Mouse (Mus musculus) myocyte (in vitro differentiated cells): ENCODE results near the gene Cpxm2.

Source experiments
- CEBPB ChIP-seq: IDR thresholded peaks from 2 replicates; pipeline ENCODE4 v1.6.1; 2011; ENCODE audit warnings: mild to moderate bottlenecking, moderate library complexity; ENCODE audit not compliant: poor library complexity, insufficient read depth, severe bottlenecking
- E2F4 ChIP-seq: IDR thresholded peaks from one replicate; pipeline ENCODE4 v1.6.1; 2011; ENCODE audit warnings: mild to moderate bottlenecking, control low read depth, moderate library complexity; ENCODE audit not compliant: insufficient read depth
- MAX ChIP-seq: IDR thresholded peaks from one replicate; pipeline ENCODE4 v1.6.1; 2011; ENCODE audit warnings: low read depth, mild to moderate bottlenecking, control low read depth
- MYOD1 ChIP-seq, 3 experiments: IDR thresholded peaks; one replicate each; pipeline ENCODE4 v1.6.1; 2011; ENCODE audit warnings: control low read depth in 2 of 3, low read depth in 2 of 3, mild to moderate bottlenecking in 2 of 3, moderate library complexity in 1 of 3; ENCODE audit not compliant: insufficient read length in 2 of 3, control insufficient read depth in 1 of 3
- MYOG ChIP-seq, 3 experiments: IDR thresholded peaks; one replicate each; pipeline ENCODE4 v1.6.1; 2011; ENCODE audit warnings: control low read depth in 2 of 3, low read depth in 2 of 3, mild to moderate bottlenecking in 2 of 3; ENCODE audit not compliant: insufficient read length in 2 of 3, control insufficient read depth in 1 of 3, insufficient read depth in 1 of 3
- POLR2A ChIP-seq: IDR thresholded peaks from one replicate; pipeline ENCODE4 v1.6.1; 2011; ENCODE audit warnings: low read depth, mild to moderate bottlenecking, control low read depth, moderate library complexity; ENCODE audit not compliant: insufficient read length
- POLR2AphosphoS2 ChIP-seq: IDR thresholded peaks from one replicate; pipeline ENCODE4 v1.6.1; 2011; ENCODE audit warnings: low read depth, control low read depth; ENCODE audit not compliant: insufficient read length
- REST ChIP-seq: IDR thresholded peaks from one replicate; pipeline ENCODE4 v1.6.1; 2011; ENCODE audit warnings: mild to moderate bottlenecking, control low read depth, moderate library complexity; ENCODE audit not compliant: insufficient read depth, insufficient read length
- TCF12 ChIP-seq: IDR thresholded peaks from one replicate; pipeline ENCODE4 v1.6.1; 2011; ENCODE audit warnings: mild to moderate bottlenecking, control low read depth; ENCODE audit not compliant: poor library complexity, insufficient read depth, severe bottlenecking
- USF1 ChIP-seq: IDR thresholded peaks from one replicate; pipeline ENCODE4 v1.6.1; 2011; ENCODE audit warnings: low read depth, mild to moderate bottlenecking, control low read depth, moderate library complexity

- TF ChIP-seq POLR2AphosphoS2 = no peak
- TF ChIP-seq POLR2A = no peak
- no peak for TF ChIP-seq MAX
- TF ChIP-seq E2F4 = no peak
- no peak for TF ChIP-seq USF1
- no peak for TF ChIP-seq TCF12
- TF ChIP-seq MYOD1 (IDR thresholded peaks at IDR 0.05; ENCODE audit: control insufficient read depth in 1 of 3, insufficient read length in 2 of 3, low read depth in 2 of 3) = no peak
- no peak for TF ChIP-seq CEBPB
- no peak for TF ChIP-seq MYOG (IDR thresholded peaks at IDR 0.05; ENCODE audit: control insufficient read depth in 1 of 3, insufficient read depth in 1 of 3, insufficient read length in 2 of 3, low read depth in 2 of 3)
- no peak for TF ChIP-seq REST
Measured at GRCm38 (mm10) chr7:132088606-132089005, 65.9 kb downstream of the Cpxm2 start.
